Mouse (Mus musculus) embryo, embryonic 9.5 days (tissue): ENCODE results near the gene Dmc1.
A peak's percentile ranks its signal among the peaks of the same experiment; 100 is the strongest.

ENCODE experiments used
- DNase-seq: peaks from one replicate; pipeline ENCODE4 v3.0.0-alpha.2; 2017; ENCODE audit errors: extremely low spot score

The Dmc1 gene

GRCm38 (mm10) chr15:79562417-79562816 is 42.5 kb downstream of the Dmc1 start:
- DNase-seq, result no peak

- DNase-seq, result no peak
Measured at GRCm38 (mm10) chr15:79559649-79560048, 45.3 kb downstream of the Dmc1 start.

- no peak for DNase-seq
Measured at GRCm38 (mm10) chr15:79552566-79552965, 52.3 kb downstream of the Dmc1 start.

GRCm38 (mm10) chr15:79548226-79548625 is 56.7 kb downstream of the Dmc1 start:
- DNase-seq, result no peak

- no peak for DNase-seq
Measured at GRCm38 (mm10) chr15:79547289-79547820, 57.6 kb downstream of the Dmc1 start.

- peak; percentile 99 for DNase-seq
Measured at GRCm38 (mm10) chr15:79546410-79547288, 58.3 kb downstream of the Dmc1 start, which contains the start of gene Ddx17. Gene Ddx17, minus strand, starts transcription at chr15:79546741.

- DNase-seq, result no peak
Measured at GRCm38 (mm10) chr15:79545921-79546399, 58.9 kb downstream of the Dmc1 start.

- no peak for DNase-seq
Measured at GRCm38 (mm10) chr15:79545496-79545895, 59.4 kb downstream of the Dmc1 start.

GRCm38 (mm10) chr15:79543968-79544367 is 60.9 kb downstream of the Dmc1 start:
- no peak for DNase-seq

- DNase-seq, result no peak
Measured at GRCm38 (mm10) chr15:79533796-79534195, 71.1 kb downstream of the Dmc1 start.

- DNase-seq, result no peak
Measured at GRCm38 (mm10) chr15:79529935-79530334, 75.0 kb downstream of the Dmc1 start.

GRCm38 (mm10) chr15:79527991-79528639 is 76.8 kb downstream of the Dmc1 start:
- DNase-seq, result no peak

GRCm38 (mm10) chr15:79527192-79527591 is 77.7 kb downstream of the Dmc1 start:
- no peak for DNase-seq

GRCm38 (mm10) chr15:79525979-79526768 is 78.7 kb downstream of the Dmc1 start:
- DNase-seq, result no peak

- no peak for DNase-seq
Measured at GRCm38 (mm10) chr15:79525564-79525963, 79.3 kb downstream of the Dmc1 start.

GRCm38 (mm10) chr15:79519400-79520220 is 85.3 kb downstream of the Dmc1 start:
- no peak for DNase-seq

- DNase-seq, result no peak
Measured at GRCm38 (mm10) chr15:79518571-79518970, 86.3 kb downstream of the Dmc1 start.

- no peak for DNase-seq
Measured at GRCm38 (mm10) chr15:79517710-79518109, 87.2 kb downstream of the Dmc1 start.

GRCm38 (mm10) chr15:79516171-79517096 is 88.5 kb downstream of the Dmc1 start, which contains the start of gene Kdelr3:
Gene Kdelr3, plus strand, starts transcription at chr15:79516411.
- no peak for DNase-seq

GRCm38 (mm10) chr15:79513940-79514339 is 91.0 kb downstream of the Dmc1 start:
- peak; percentile 53 for DNase-seq
